Mouse (Mus musculus) liver, embryonic 14.5 days (tissue): ENCODE measurements around the gene Taf11.

ENCODE experiments used
- CTCF ChIP-seq: IDR thresholded peaks from 2 replicates; pipeline ENCODE4 v1.5.1; 2016; ENCODE audit warnings: antibody characterized with exemption, low read depth, control low read depth
- EP300 ChIP-seq: IDR thresholded peaks from 2 replicates; pipeline ENCODE4 v1.6.1; 2016; ENCODE audit warnings: antibody characterized with exemption, low read depth

DNA sequence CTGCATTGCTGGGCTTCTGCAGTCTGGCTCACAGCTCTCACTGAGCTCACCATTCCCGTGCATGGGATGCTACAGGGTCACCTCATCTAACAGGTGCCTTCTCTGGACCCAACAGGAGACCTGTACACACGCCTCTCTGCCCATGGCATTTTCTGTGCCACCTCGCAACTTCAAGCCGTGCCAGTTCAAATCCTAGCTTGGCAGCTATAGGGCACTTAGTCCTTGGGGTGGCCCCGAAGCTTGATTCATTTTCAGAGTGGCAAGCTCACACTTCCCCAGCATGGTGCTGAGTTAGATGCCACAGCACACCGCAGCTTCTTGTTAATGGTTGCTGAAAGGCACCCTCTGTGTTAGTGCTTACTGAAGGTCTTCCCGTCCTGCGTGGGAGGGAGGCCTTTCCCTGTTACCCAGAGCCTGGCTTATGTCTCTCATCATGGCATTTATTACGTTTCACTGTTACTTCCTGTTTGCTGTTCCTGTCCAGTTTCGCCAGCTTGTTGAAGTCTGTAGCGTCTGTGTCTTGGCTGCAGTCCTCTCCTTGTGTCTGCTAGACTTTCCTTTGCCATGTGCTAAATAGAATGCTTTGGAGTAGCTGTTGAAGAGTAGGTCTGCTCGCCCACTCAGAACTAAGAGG is 28.6 kb upstream of the Taf11 start:
- TF ChIP-seq CTCF, result no peak
- no peak for TF ChIP-seq EP300
